10 mouse cellular contexts compared by ENCODE assay signal in the genomic region with DNA sequence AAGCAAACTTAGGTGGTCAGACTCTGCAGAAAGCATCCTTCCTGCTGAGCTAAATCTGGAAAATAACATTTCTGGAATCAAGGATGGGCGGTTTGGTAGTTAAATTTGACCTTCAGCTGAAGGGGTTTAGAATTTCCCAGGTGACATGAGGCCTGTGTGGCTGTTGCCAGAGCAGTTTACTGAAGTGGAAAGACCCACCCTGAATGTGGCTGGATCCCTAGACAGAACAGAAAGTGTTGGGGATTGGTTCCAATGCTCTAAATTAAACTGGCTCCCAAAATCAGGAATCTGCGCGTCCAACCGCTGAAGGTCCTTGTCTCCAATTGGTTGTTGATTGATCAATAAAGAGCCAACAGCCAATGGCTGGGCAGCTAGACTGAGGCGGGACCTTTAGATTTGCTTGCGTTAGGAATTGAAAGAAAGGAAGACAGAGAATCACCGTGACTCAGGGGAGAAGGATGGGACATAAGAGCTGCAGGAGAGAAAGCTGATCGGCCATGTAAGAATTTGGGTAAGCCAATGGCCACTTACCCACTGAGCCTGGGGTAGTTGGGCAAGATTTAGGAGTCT. TPM values are rescaled to one million over a fixed set of nuclear protein-coding genes. Genes with fewer than 3 reads are reported as not detected.
DNase-seq lines count a peak whose midpoint lies in the region; ATAC-seq lines count a peak whose summit lies in the region.
"Had no signal": no experiment of that assay in that cellular context is flagged by ENCODE, and none has a peak within 500 bp of the region (broad histone marks: within the 10 kb centered on the region; RNA-seq: fewer than 3 reads in every experiment).

No protein-coding gene starts in this region.

- no peaks in the 10 kb centered on the region for H3K4me1 ChIP-seq in liver, embryonic 11.5 days (replicated peaks; ENCODE audit: control insufficient read depth, insufficient read depth, low read length)
- H3K4me1 ChIP-seq in liver, embryonic 12.5 days: no peaks in the 10 kb centered on the region
- no peaks in the 10 kb centered on the region for H3K4me1 ChIP-seq in embryonic facial prominence, embryonic 11.5 days (ENCODE audit: control insufficient read depth, insufficient read depth, low read length)
- no peaks in the 10 kb centered on the region for H3K4me1 ChIP-seq in hindbrain, embryonic 14.5 days (replicated peaks; ENCODE audit: control insufficient read depth, insufficient read depth, low read length)
- H3K4me1 ChIP-seq in neural tube, embryonic 15.5 days: no peaks in the 10 kb centered on the region

- peak overlapping the region; percentile 12; the same call in 1 of the 2 replicates for H3K4me2 ChIP-seq in liver, embryonic 11.5 days
- H3K4me2 ChIP-seq in liver, embryonic 12.5 days: no peak overlapping the region
- H3K4me2 ChIP-seq in embryonic facial prominence, embryonic 11.5 days (ENCODE audit: low read depth, low read length): no peak overlapping the region
- H3K4me2 ChIP-seq in hindbrain, embryonic 14.5 days (replicated peaks): peak overlapping the region; percentile 18; the same call in 1 of the 2 replicates
- peak overlapping the region; percentile 35 for H3K4me2 ChIP-seq in neural tube, embryonic 15.5 days

- H3K9me3 ChIP-seq in liver, embryonic 11.5 days (ENCODE audit: control insufficient read depth, low read length): no peaks in the 10 kb centered on the region
- no peaks in the 10 kb centered on the region for H3K9me3 ChIP-seq in liver, embryonic 12.5 days (replicated peaks)
- H3K9me3 ChIP-seq in embryonic facial prominence, embryonic 11.5 days (replicated peaks; ENCODE audit: control insufficient read depth, low read length): no peaks in the 10 kb centered on the region
- no peaks in the 10 kb centered on the region for H3K9me3 ChIP-seq in hindbrain, embryonic 14.5 days (ENCODE audit: control insufficient read depth, low read length)
- no peaks in the 10 kb centered on the region for H3K9me3 ChIP-seq in neural tube, embryonic 15.5 days (replicated peaks)

- ATAC-seq in liver, embryonic 11.5 days (replicated peaks; ENCODE audit: low FRiP score): no peak
- no peak for ATAC-seq in liver, embryonic 12.5 days
- no peak for ATAC-seq in embryonic facial prominence, embryonic 11.5 days (replicated peaks; ENCODE audit: insufficient number of reproducible peaks, low FRiP score, low TSS enrichment, low read depth)
- ATAC-seq in hindbrain, embryonic 14.5 days (ENCODE audit: low FRiP score): 0 out of 2 replicates have a peak, but pooled peaks have one; percentile 21
- no peak; the same call in 1 of the 2 replicates for ATAC-seq in neural tube, embryonic 15.5 days (ENCODE audit: low FRiP score)

- no peaks in the 10 kb centered on the region for H3K36me3 ChIP-seq in liver, embryonic 11.5 days (ENCODE audit: control insufficient read depth, insufficient read depth, low read length)
- H3K36me3 ChIP-seq in liver, embryonic 12.5 days: no peaks in the 10 kb centered on the region
- no peaks in the 10 kb centered on the region for H3K36me3 ChIP-seq in embryonic facial prominence, embryonic 11.5 days (replicated peaks; ENCODE audit: control insufficient read depth, insufficient read depth, low read depth, low read length)
- H3K36me3 ChIP-seq in hindbrain, embryonic 14.5 days (replicated peaks; ENCODE audit: control insufficient read depth, insufficient read depth): no peaks in the 10 kb centered on the region
- no peaks in the 10 kb centered on the region for H3K36me3 ChIP-seq in neural tube, embryonic 15.5 days

- no peaks in the 10 kb centered on the region for H3K27me3 ChIP-seq in liver, embryonic 11.5 days (replicated peaks; ENCODE audit: control insufficient read depth, insufficient read depth, low read length)
- peaks cover 20% of the 10 kb centered on the region; the same call in 1 of the 2 replicates for H3K27me3 ChIP-seq in liver, embryonic 12.5 days (replicated peaks)
- H3K27me3 ChIP-seq in embryonic facial prominence, embryonic 11.5 days (ENCODE audit: control insufficient read depth, insufficient read depth, low read length): no peaks in the 10 kb centered on the region
- H3K27me3 ChIP-seq in hindbrain, embryonic 14.5 days (ENCODE audit: control insufficient read depth, insufficient read depth, low read length): no peaks in the 10 kb centered on the region
- no peaks in the 10 kb centered on the region for H3K27me3 ChIP-seq in neural tube, embryonic 15.5 days (replicated peaks)

- H3K9ac ChIP-seq in liver, embryonic 11.5 days (ENCODE audit: low read depth, low read length): no peak overlapping the region
- no peak overlapping the region for H3K9ac ChIP-seq in liver, embryonic 12.5 days
- no peak overlapping the region for H3K9ac ChIP-seq in embryonic facial prominence, embryonic 11.5 days (replicated peaks; ENCODE audit: low read length)
- no peak overlapping the region for H3K9ac ChIP-seq in hindbrain, embryonic 14.5 days
- H3K9ac ChIP-seq in neural tube, embryonic 15.5 days (replicated peaks): no peak overlapping the region

- no peak for DNase-seq in liver, embryonic 11.5 days (ENCODE audit: low spot score)
- peak; percentile 35 for DNase-seq in embryonic facial prominence, embryonic 11.5 days (ENCODE audit: low spot score)
- peak; percentile 48 for DNase-seq in hindbrain, embryonic 14.5 days (ENCODE audit: low spot score)
- DNase-seq in cerebellum, postnatal 4 days (ENCODE audit: low spot score in 2 of 2): no peak
- DNase-seq in lung, adult 18-20 months: no peak
- no peak for DNase-seq in cerebellum, adult 9-10 months
- DNase-seq: kidney, postnatal 25 days had no signal

- WGBS in liver, embryonic 11.5 days: 57% methylated on average over 8 of the region's 8 CpGs
- WGBS in liver, embryonic 12.5 days (ENCODE audit: insufficient replicate concordance): 44% methylated on average over 8 of the region's 8 CpGs
- 50% methylated on average over 8 of the region's 8 CpGs for WGBS in embryonic facial prominence, embryonic 11.5 days
- 49% methylated on average over 8 of the region's 8 CpGs for WGBS in hindbrain, embryonic 14.5 days
- 52% methylated on average over 8 of the region's 8 CpGs for WGBS in neural tube, embryonic 15.5 days

- no peak overlapping the region for H3K27ac ChIP-seq in liver, embryonic 11.5 days (ENCODE audit: low read depth, low read length)
- H3K27ac ChIP-seq in liver, embryonic 12.5 days: no peak overlapping the region
- no peak overlapping the region for H3K27ac ChIP-seq in embryonic facial prominence, embryonic 11.5 days (replicated peaks; ENCODE audit: low read depth, low read length)
- H3K27ac ChIP-seq in hindbrain, embryonic 14.5 days: no peak overlapping the region
- no peak overlapping the region for H3K27ac ChIP-seq in neural tube, embryonic 15.5 days (replicated peaks)

- H3K4me3 ChIP-seq in liver, embryonic 11.5 days (ENCODE audit: low read depth, low read length): no peak overlapping the region
- no peak overlapping the region for H3K4me3 ChIP-seq in liver, embryonic 12.5 days
- no peak overlapping the region for H3K4me3 ChIP-seq in embryonic facial prominence, embryonic 11.5 days (ENCODE audit: low read depth, low read length)
- 0 out of 2 replicates have a peak overlapping the region, but pooled peaks have one; percentile 2 for H3K4me3 ChIP-seq in hindbrain, embryonic 14.5 days (replicated peaks; ENCODE audit: low read length)
- peak overlapping the region; percentile 21; the same call in 1 of the 2 replicates for H3K4me3 ChIP-seq in neural tube, embryonic 15.5 days (replicated peaks)
- H3K4me3 ChIP-seq: erythroblast, embryonic 14.5 days had no signal

RNA-seq across cellular contexts. Expression of a gene that starts 11.5 kb away (rescaled TPM):
- 40.2 and 44.2 TPM in 2 replicates for polyA plus RNA-seq in liver, embryonic 11.5 days (2014; fragmentation: Nextera tagmentation; extraction: Ambion mirVana)
- 24.9 and 34.5 TPM in 2 replicates for polyA plus RNA-seq in liver, embryonic 12.5 days (2016; fragmentation: Nextera tagmentation; extraction: Ambion mirVana)
- 43.4 and 49.1 TPM in 2 replicates for polyA plus RNA-seq in embryonic facial prominence, embryonic 11.5 days (2014; fragmentation: Nextera tagmentation; extraction: Ambion mirVana)
- polyA plus RNA-seq in hindbrain, embryonic 14.5 days (2014; fragmentation: Nextera tagmentation; extraction: Ambion mirVana): 52.9 and 55.8 TPM in 2 replicates
- 47.2 and 56.7 TPM in 2 replicates for polyA plus RNA-seq in neural tube, embryonic 15.5 days (2015; fragmentation: Nextera tagmentation; extraction: Ambion mirVana)

RNA-seq across cellular contexts. Expression of a gene that starts 34.2 kb away (rescaled TPM):
- 2.3 and 3.5 TPM in 2 replicates for polyA plus RNA-seq in liver, embryonic 11.5 days (2014; fragmentation: Nextera tagmentation; extraction: Ambion mirVana)
- polyA plus RNA-seq in liver, embryonic 12.5 days (2016; fragmentation: Nextera tagmentation; extraction: Ambion mirVana): 1.1 TPM in 2 replicates
- polyA plus RNA-seq in embryonic facial prominence, embryonic 11.5 days (2014; fragmentation: Nextera tagmentation; extraction: Ambion mirVana): 0.63 and 1.3 TPM in 2 replicates
- polyA plus RNA-seq in hindbrain, embryonic 14.5 days (2014; fragmentation: Nextera tagmentation; extraction: Ambion mirVana): 14.1 and 22.3 TPM in 2 replicates
- polyA plus RNA-seq in neural tube, embryonic 15.5 days (2015; fragmentation: Nextera tagmentation; extraction: Ambion mirVana): 22.7 and 24.4 TPM in 2 replicates
- polyA plus RNA-seq: erythroblast, embryonic 14.5 days had no signal

Comparison
In these comparisons a context has a peak if more than half of its experiments do, and no peak if none do; other contexts are left out.
1. H3K4me2 ChIP-seq: peak in liver, embryonic 11.5 days (single experiment), hindbrain, embryonic 14.5 days (single experiment) and neural tube, embryonic 15.5 days (single experiment); none in liver, embryonic 12.5 days (single experiment) and embryonic facial prominence, embryonic 11.5 days (single experiment).
2. DNase-seq: peak in embryonic facial prominence, embryonic 11.5 days (single experiment) and hindbrain, embryonic 14.5 days (single experiment); none in liver, embryonic 11.5 days (single experiment), cerebellum, postnatal 4 days (0 of 2), lung, adult 18-20 months (0 of 2) and cerebellum, adult 9-10 months (single experiment).
3. H3K4me3 ChIP-seq: peak in hindbrain, embryonic 14.5 days (single experiment) and neural tube, embryonic 15.5 days (single experiment); none in liver, embryonic 11.5 days (single experiment), liver, embryonic 12.5 days (single experiment) and embryonic facial prominence, embryonic 11.5 days (single experiment).